Mouse (Mus musculus): Measurements from ENCODE around the gene Sspo. TPM values are rescaled to one million over a fixed set of nuclear protein-coding genes. Genes with fewer than 3 reads are reported as not detected.
"Not testable (repeated sequence)": the region's sequence is repeated elsewhere in the genome, so short reads cannot be mapped to it uniquely, and the experiment has no call there.

Gene Sspo
- polyA plus RNA-seq, 1 experiment from 2014 or later = 0.42 TPM

- WGBS = 92% methylated on average over 4 of the region's 4 CpGs
- Histone ChIP-seq H3K27ac (no peak overlapping the region), H3K4me2 (replicated peaks) (no peak overlapping the region), H3K9me3 (no peaks in the 10 kb centered on the region), H3K4me3 (no peak overlapping the region), H3K36me3 (no peaks in the 10 kb centered on the region), H3K9ac (no peak overlapping the region), H3K27me3 (no peaks in the 10 kb centered on the region), H3K4me1 (no peaks in the 10 kb centered on the region)
- ATAC-seq (ENCODE audit: insufficient number of reproducible peaks, insufficient read depth, low FRiP score, low TSS enrichment) = no peak
These were observed 49.5 kb downstream of the Sspo start for GRCm38 (mm10) chr6:48497521-48497920.

GRCm38 (mm10) chr6:48503847-48504240 lies 55.8 kb downstream of the Sspo start:
- Histone ChIP-seq H3K9me3 (no peaks in the 10 kb centered on the region), H3K4me2 (replicated peaks) (peak overlapping the region; percentile 68), H3K4me1 (no peaks in the 10 kb centered on the region), H3K4me3 (no peak overlapping the region), H3K27me3 (no peaks in the 10 kb centered on the region), H3K27ac (no peak overlapping the region), H3K36me3 (no peaks in the 10 kb centered on the region), H3K9ac (no peak overlapping the region)
- WGBS = 11% methylated on average over 2 of the region's 2 CpGs
- peak; percentile 31; the same call in 1 of the 2 replicates for ATAC-seq (ENCODE audit: insufficient number of reproducible peaks, insufficient read depth, low FRiP score, low TSS enrichment)

- peak overlapping the region; percentile 53 for H3K4me3 ChIP-seq
- H3K9ac ChIP-seq = peak overlapping the region; percentile 66
- no peaks in the 10 kb centered on the region for H3K9me3 ChIP-seq
- 0 out of 2 replicates have a peak overlapping the region, but pooled peaks have one; percentile 9 for H3K27ac ChIP-seq
- H3K36me3 ChIP-seq = peaks cover 4% of the 10 kb centered on the region; the same call in 1 of the 2 replicates
- H3K4me1 ChIP-seq = no peaks in the 10 kb centered on the region
- ATAC-seq (ENCODE audit: insufficient number of reproducible peaks, insufficient read depth, low FRiP score, low TSS enrichment) = peak; percentile 92
- peak overlapping the region; percentile 68 for H3K4me2 ChIP-seq (replicated peaks)
- no peaks in the 10 kb centered on the region for H3K27me3 ChIP-seq
- under 1% methylated on average over 26 of the region's 26 CpGs for WGBS
These were observed 56.3 kb downstream of the Sspo start for GRCm38 (mm10) chr6:48504241-48504854.

GRCm38 (mm10) chr6:48508087-48508486 lies 60.1 kb downstream of the Sspo start:
- no peak overlapping the region for H3K4me3 ChIP-seq
- no peak overlapping the region for H3K27ac ChIP-seq
- H3K36me3 ChIP-seq = peaks cover 19% of the 10 kb centered on the region
- H3K4me1 ChIP-seq = no peaks in the 10 kb centered on the region
- H3K27me3 ChIP-seq = no peaks in the 10 kb centered on the region
- 77% methylated on average over 4 of the region's 4 CpGs for WGBS
- H3K9ac ChIP-seq = no peak overlapping the region
- H3K9me3 ChIP-seq = no peaks in the 10 kb centered on the region
- H3K4me2 ChIP-seq (replicated peaks) = no peak overlapping the region
- ATAC-seq (ENCODE audit: insufficient number of reproducible peaks, insufficient read depth, low FRiP score, low TSS enrichment) = no peak

- H3K36me3 ChIP-seq = peaks cover 42% of the 10 kb centered on the region
These were observed 62.4 kb downstream of the Sspo start for GRCm38 (mm10) chr6:48510426-48510825.

GRCm38 (mm10) chr6:48511861-48512260 lies 63.8 kb downstream of the Sspo start:
- no peak overlapping the region for H3K4me2 ChIP-seq (replicated peaks)
- no peak overlapping the region for H3K27ac ChIP-seq
- no peak overlapping the region for H3K9ac ChIP-seq
- peaks cover 57% of the 10 kb centered on the region for H3K36me3 ChIP-seq
- no peaks in the 10 kb centered on the region for H3K9me3 ChIP-seq
- H3K4me1 ChIP-seq = no peaks in the 10 kb centered on the region
- H3K4me3 ChIP-seq = no peak overlapping the region
- 87% methylated on average over 7 of the region's 7 CpGs for WGBS
- ATAC-seq (ENCODE audit: insufficient number of reproducible peaks, insufficient read depth, low FRiP score, low TSS enrichment) = no peak
- H3K27me3 ChIP-seq = no peaks in the 10 kb centered on the region

More at GRCm38 (mm10) chr6:48510426-48510825, 62.4 kb downstream of the Sspo start:
- no peak overlapping the region for H3K9ac ChIP-seq
- no peak overlapping the region for H3K4me3 ChIP-seq
- 76% methylated on average over 4 of the region's 4 CpGs for WGBS
- no peaks in the 10 kb centered on the region for H3K9me3 ChIP-seq
- H3K27ac ChIP-seq = no peak overlapping the region
- H3K4me1 ChIP-seq = no peaks in the 10 kb centered on the region
- no peaks in the 10 kb centered on the region for H3K27me3 ChIP-seq
- ATAC-seq (ENCODE audit: insufficient number of reproducible peaks, insufficient read depth, low FRiP score, low TSS enrichment) = no peak
- H3K4me2 ChIP-seq (replicated peaks) = no peak overlapping the region

- not testable (repeated sequence) for H3K4me3 ChIP-seq; H3K9me3 ChIP-seq; H3K27me3 ChIP-seq; H3K9ac ChIP-seq; ATAC-seq (ENCODE audit: insufficient number of reproducible peaks, insufficient read depth, low FRiP score, low TSS enrichment); H3K27ac ChIP-seq; H3K4me2 ChIP-seq (replicated peaks); H3K4me1 ChIP-seq
- peaks cover 13% of the 10 kb centered on the region for H3K36me3 ChIP-seq
- WGBS = 96% methylated on average over 15 of the region's 16 CpGs
These were observed 76.9 kb downstream of the Sspo start for GRCm38 (mm10) chr6:48524882-48525281.

GRCm38 (mm10) chr6:48527901-48528300 lies 79.9 kb downstream of the Sspo start:
- Histone ChIP-seq H3K4me3 (no peak overlapping the region), H3K4me2 (replicated peaks) (no peak overlapping the region), H3K4me1 (no peaks in the 10 kb centered on the region), H3K27me3 (no peaks in the 10 kb centered on the region), H3K36me3 (peaks cover 28% of the 10 kb centered on the region), H3K9ac (no peak overlapping the region), H3K9me3 (no peaks in the 10 kb centered on the region), H3K27ac (no peak overlapping the region)
- ATAC-seq (ENCODE audit: insufficient number of reproducible peaks, insufficient read depth, low FRiP score, low TSS enrichment) = no peak
- WGBS = 86% methylated on average over 9 of the region's 9 CpGs

GRCm38 (mm10) chr6:48529261-48529660 lies 81.2 kb downstream of the Sspo start:
- H3K9ac ChIP-seq = no peak overlapping the region
- no peaks in the 10 kb centered on the region for H3K4me1 ChIP-seq
- 83% methylated on average over 14 of the region's 14 CpGs for WGBS
- H3K27me3 ChIP-seq = no peaks in the 10 kb centered on the region
- no peaks in the 10 kb centered on the region for H3K9me3 ChIP-seq
- H3K27ac ChIP-seq = no peak overlapping the region
- no peak overlapping the region for H3K4me2 ChIP-seq (replicated peaks)
- H3K36me3 ChIP-seq = peaks cover 35% of the 10 kb centered on the region
- no peak overlapping the region for H3K4me3 ChIP-seq
- ATAC-seq (ENCODE audit: insufficient number of reproducible peaks, insufficient read depth, low FRiP score, low TSS enrichment) = no peak

GRCm38 (mm10) chr6:48529871-48530440 lies 81.9 kb downstream of the Sspo start:
- no peak for ATAC-seq (ENCODE audit: insufficient number of reproducible peaks, insufficient read depth, low FRiP score, low TSS enrichment)
- Histone ChIP-seq H3K9me3 (no peaks in the 10 kb centered on the region), H3K27ac (no peak overlapping the region), H3K4me2 (replicated peaks) (no peak overlapping the region), H3K9ac (no peak overlapping the region), H3K36me3 (peaks cover 35% of the 10 kb centered on the region), H3K4me3 (no peak overlapping the region), H3K27me3 (no peaks in the 10 kb centered on the region), H3K4me1 (no peaks in the 10 kb centered on the region)
- 88% methylated on average over 16 of the region's 16 CpGs for WGBS

- H3K36me3 ChIP-seq = peaks cover 35% of the 10 kb centered on the region
- 70% methylated on average over 2 of the region's 2 CpGs for WGBS
- H3K4me3 ChIP-seq = no peak overlapping the region
These were observed 82.8 kb downstream of the Sspo start for GRCm38 (mm10) chr6:48530862-48531261.

GRCm38 (mm10) chr6:48533475-48533874 lies 85.4 kb downstream of the Sspo start:
- H3K4me1 ChIP-seq = 0 out of 2 replicates have a peak, but pooled peaks cover 10% of the 10 kb centered on the region
- no peaks in the 10 kb centered on the region for H3K9me3 ChIP-seq
- no peak overlapping the region for H3K9ac ChIP-seq
- peaks cover 28% of the 10 kb centered on the region for H3K36me3 ChIP-seq
- no peak for ATAC-seq (ENCODE audit: insufficient number of reproducible peaks, insufficient read depth, low FRiP score, low TSS enrichment)
- no peak overlapping the region for H3K4me3 ChIP-seq
- no peak overlapping the region for H3K27ac ChIP-seq
- no peak overlapping the region for H3K4me2 ChIP-seq (replicated peaks)
- no peaks in the 10 kb centered on the region for H3K27me3 ChIP-seq
- WGBS = 82% methylated on average over 2 of the region's 2 CpGs

More at GRCm38 (mm10) chr6:48530862-48531261, 82.8 kb downstream of the Sspo start:
- no peak overlapping the region for H3K4me2 ChIP-seq (replicated peaks)
- ATAC-seq (ENCODE audit: insufficient number of reproducible peaks, insufficient read depth, low FRiP score, low TSS enrichment) = no peak
- no peaks in the 10 kb centered on the region for H3K4me1 ChIP-seq
- no peak overlapping the region for H3K27ac ChIP-seq
- no peaks in the 10 kb centered on the region for H3K9me3 ChIP-seq
- no peaks in the 10 kb centered on the region for H3K27me3 ChIP-seq
- no peak overlapping the region for H3K9ac ChIP-seq
